Mouse (Mus musculus) neural tube, embryonic 13.5 days (tissue): ENCODE measurements around the gene Itpkb. TPM values are rescaled to one million over a fixed set of nuclear protein-coding genes. Genes with fewer than 3 reads are reported as not detected.
A peak's percentile ranks its signal among the peaks of the same experiment; 100 is the strongest.
"Not testable (repeated sequence)": the region's sequence is repeated elsewhere in the genome, so short reads cannot be mapped to it uniquely, and the experiment has no call there.

Experiments
- ATAC-seq: fragments of 200-750 bp; cut with Nextera tagmentation; 2 replicates; pipeline ENCODE4 v1.8.0; 2017; ENCODE audit warnings: low read depth, mild to moderate bottlenecking, moderate TSS enrichment, moderate library complexity
- H3K27ac ChIP-seq: fragments of 300-500 bp; sonication (generic); replicated peaks from 2 replicates; pipeline ENCODE4 v1.5.1; 2015; ENCODE audit warnings: moderate library complexity, mild to moderate bottlenecking, inconsistent platforms
- H3K27me3 ChIP-seq: fragments of 300-500 bp; sonication (generic); 2 replicates; pipeline ENCODE4 v1.6.1; 2015; ENCODE audit warnings: mild to moderate bottlenecking, inconsistent platforms
- H3K36me3 ChIP-seq: fragments of 300-500 bp; sonication (generic); 2 replicates; pipeline ENCODE4 v1.6.1; 2015; ENCODE audit warnings: mild to moderate bottlenecking, inconsistent platforms
- H3K4me1 ChIP-seq: fragments of 300-500 bp; sonication (generic); replicated peaks from 2 replicates; pipeline ENCODE4 v1.6.1; 2015; ENCODE audit warnings: inconsistent platforms
- H3K4me2 ChIP-seq: fragments of 300-500 bp; sonication (generic); 2 replicates; pipeline ENCODE4 v1.6.1; 2015; ENCODE audit warnings: inconsistent platforms, mild to moderate bottlenecking, moderate library complexity
- H3K4me3 ChIP-seq: fragments of 300-500 bp; sonication (generic); 2 replicates; pipeline ENCODE4 v1.5.1; 2015; ENCODE audit warnings: mild to moderate bottlenecking, inconsistent platforms
- H3K9ac ChIP-seq: fragments of 300-500 bp; sonication (generic); 2 replicates; pipeline ENCODE4 v1.6.1; 2015; ENCODE audit warnings: moderate library complexity, mild to moderate bottlenecking, inconsistent platforms
- H3K9me3 ChIP-seq: fragments of 300-500 bp; sonication (generic); 2 replicates; pipeline ENCODE4 v1.6.1; 2016; ENCODE audit warnings: inconsistent platforms
- WGBS: fragments of 180-500 bp; shearing (Covaris S2); methylation state at CpG from one replicate; pipeline ENCODE4 v1.1.7; 2015; 5-methylcytosine and 5-hydroxymethylcytosine counted together
- polyA plus RNA-seq: library from polyadenylated mRNA; unstranded; fragments of >200 nt; fragmentation: Nextera tagmentation; extraction: Ambion mirVana; gene quantifications from 2 replicates; pipeline ENCODE4 v1.2.1, GENCODE M21; 2015

The Itpkb gene
- polyA plus RNA-seq, 1 experiment from 2014 or later: 3.9 TPM

DNA sequence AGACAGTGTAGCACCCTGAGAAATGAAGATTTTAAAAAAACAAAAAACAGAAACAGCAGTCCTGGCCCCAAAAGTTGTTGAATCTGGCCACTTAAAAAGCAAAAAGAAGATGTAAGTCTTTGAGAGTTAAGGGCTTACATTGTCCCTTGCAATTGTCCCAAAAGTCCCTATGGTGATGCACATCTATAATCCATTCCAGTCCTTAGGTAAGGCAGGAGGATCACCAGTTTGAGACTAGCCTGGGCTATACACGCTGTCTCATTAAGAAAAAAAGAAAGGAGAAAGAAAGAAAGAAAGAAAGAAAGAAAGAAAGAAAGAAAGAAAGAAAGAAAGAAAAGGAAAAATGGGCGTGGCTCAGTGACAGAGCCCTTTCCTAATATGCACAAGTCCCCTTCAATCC, 34.4 kb downstream of the Itpkb start:
- H3K36me3 ChIP-seq: no peaks in the 10 kb centered on the region
- H3K27ac ChIP-seq: peak overlapping the region; percentile 98
- H3K4me1 ChIP-seq: peaks cover 59% of the 10 kb centered on the region
- H3K9ac ChIP-seq: peak overlapping the region; percentile 73
- 25% methylated on average over 2 of the region's 2 CpGs for WGBS
- H3K9me3 ChIP-seq: no peaks in the 10 kb centered on the region
- H3K27me3 ChIP-seq: no peaks in the 10 kb centered on the region
- ATAC-seq: peak; percentile 33; the same call in 1 of the 2 replicates
- H3K4me3 ChIP-seq: peak overlapping the region; percentile 41
- H3K4me2 ChIP-seq: peak overlapping the region; percentile 67

DNA sequence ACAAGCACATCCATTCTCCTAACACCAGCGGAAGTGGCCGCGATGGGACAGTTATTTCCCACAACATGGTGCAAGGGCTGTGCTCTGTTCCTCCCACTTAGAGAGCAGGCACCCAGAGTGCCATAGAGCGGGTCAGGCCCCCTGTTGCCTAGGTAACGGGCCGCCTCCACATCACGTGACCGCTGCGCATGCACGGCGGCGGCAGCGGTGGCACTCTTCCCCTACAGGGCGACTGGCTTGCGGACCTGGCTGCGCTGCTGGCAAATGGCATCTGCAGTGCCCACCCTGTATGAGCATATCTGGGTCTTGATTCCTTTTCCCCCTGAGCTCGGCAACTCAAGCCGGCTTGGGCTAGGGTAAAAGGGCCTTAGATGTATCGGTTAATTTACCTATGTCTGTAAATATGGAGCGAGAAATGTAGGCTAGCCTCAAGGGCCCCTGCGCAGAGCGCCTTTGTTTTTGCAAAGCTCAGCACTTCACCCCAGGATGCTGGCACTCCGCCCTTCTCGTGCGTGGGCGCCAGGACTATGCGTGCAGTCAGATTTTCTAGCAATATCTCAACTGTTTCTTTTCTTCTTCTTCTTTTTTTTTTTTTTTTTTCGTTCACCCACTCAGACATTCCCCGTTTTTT, 35.0 kb downstream of the Itpkb start:
- Histone ChIP-seq H3K36me3 (no peaks in the 10 kb centered on the region), H3K4me1 (peaks cover 59% of the 10 kb centered on the region), H3K4me3 (peak overlapping the region; percentile 41), H3K9me3 (no peaks in the 10 kb centered on the region), H3K27me3 (no peaks in the 10 kb centered on the region), H3K27ac (peak overlapping the region; percentile 98), H3K9ac (peak overlapping the region; percentile 73), H3K4me2 (peak overlapping the region; percentile 67)
- WGBS: 1% methylated on average over 29 of the region's 29 CpGs
- peak; percentile 94 for ATAC-seq

DNA sequence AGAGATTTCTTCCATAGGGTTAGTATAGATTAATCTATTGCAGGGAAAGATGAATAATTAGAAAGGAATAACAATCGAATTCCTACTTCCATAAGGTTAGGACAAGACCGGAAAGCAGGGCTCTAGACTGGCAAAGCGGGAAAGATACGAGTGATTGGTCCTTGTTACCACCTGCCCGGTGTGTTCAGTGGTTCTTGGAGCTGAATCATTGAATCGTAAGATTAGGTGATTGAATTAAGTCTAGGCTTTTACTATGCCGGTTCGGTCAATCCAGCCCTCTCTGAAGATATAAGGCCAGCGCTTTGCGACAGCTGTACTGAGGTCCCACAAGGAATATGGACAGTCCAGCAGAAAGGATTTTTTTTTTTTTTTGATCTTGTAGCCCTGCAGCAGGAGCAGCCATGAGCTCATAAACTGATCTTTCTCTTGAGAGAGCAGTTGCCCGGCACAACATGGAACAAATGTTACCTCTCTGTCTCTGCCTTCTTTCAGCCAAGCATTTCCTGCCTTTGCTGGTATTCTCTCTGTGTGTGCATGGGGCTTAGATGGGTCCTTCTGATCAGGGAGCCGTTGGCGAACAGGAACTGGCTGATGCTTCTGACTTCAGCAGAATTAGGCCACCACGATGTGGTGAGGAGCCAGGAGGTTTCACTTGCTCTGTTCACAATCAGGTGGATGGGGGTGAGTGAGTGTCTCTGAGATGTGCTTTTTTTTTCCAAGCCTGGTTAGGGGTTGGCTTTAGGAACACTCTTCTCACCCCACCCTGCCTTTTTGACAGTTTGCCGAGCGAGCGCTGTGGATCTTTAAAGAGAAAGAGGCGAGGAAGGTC, 35.9 kb downstream of the Itpkb start:
- H3K9ac ChIP-seq: peak overlapping the region; percentile 73; the same call in 1 of the 2 replicates
- peaks cover 59% of the 10 kb centered on the region for H3K4me1 ChIP-seq
- peak overlapping the region; percentile 98 for H3K27ac ChIP-seq
- no peaks in the 10 kb centered on the region for H3K9me3 ChIP-seq
- H3K27me3 ChIP-seq: no peaks in the 10 kb centered on the region
- no peak overlapping the region for H3K4me3 ChIP-seq
- WGBS: 63% methylated on average over 18 of the region's 18 CpGs
- no peak for ATAC-seq
- no peaks in the 10 kb centered on the region for H3K36me3 ChIP-seq
- peak overlapping the region; percentile 67 for H3K4me2 ChIP-seq

DNA sequence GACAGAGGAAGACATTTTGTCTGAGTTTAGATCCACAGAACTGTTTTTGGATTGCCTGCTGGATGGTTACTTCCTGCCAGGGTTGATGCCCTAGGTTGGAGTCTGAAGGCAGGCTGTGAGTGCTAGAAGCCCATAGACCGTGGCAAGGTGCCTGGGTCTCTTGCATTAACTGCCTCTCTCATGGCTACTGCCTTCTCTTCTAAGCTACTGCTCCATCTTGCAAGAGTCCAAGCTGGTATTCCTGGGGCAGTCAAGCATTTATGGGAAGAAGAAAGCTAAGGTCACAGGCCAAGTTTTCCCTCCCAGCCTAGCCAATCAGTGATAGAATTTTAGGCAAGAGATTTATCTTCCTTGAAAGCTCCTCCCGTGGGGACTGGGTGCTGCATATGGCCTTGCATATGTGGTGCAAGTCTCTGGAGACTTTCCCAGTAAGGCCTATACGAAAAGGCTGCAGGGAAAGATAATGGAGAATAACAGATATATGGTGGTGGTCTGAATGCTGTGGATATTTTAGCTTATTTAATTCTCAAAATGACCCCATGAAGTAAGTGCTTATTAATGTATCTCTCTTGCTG, 36.8 kb downstream of the Itpkb start:
- H3K36me3 ChIP-seq: no peaks in the 10 kb centered on the region
- H3K9ac ChIP-seq: no peak overlapping the region
- H3K4me1 ChIP-seq: peaks cover 59% of the 10 kb centered on the region
- no peaks in the 10 kb centered on the region for H3K27me3 ChIP-seq
- WGBS: 53% methylated on average over 3 of the region's 3 CpGs
- no peak overlapping the region for H3K4me3 ChIP-seq
- ATAC-seq: no peak
- H3K9me3 ChIP-seq: no peaks in the 10 kb centered on the region
- peak overlapping the region; percentile 98 for H3K27ac ChIP-seq
- no peak overlapping the region for H3K4me2 ChIP-seq

DNA sequence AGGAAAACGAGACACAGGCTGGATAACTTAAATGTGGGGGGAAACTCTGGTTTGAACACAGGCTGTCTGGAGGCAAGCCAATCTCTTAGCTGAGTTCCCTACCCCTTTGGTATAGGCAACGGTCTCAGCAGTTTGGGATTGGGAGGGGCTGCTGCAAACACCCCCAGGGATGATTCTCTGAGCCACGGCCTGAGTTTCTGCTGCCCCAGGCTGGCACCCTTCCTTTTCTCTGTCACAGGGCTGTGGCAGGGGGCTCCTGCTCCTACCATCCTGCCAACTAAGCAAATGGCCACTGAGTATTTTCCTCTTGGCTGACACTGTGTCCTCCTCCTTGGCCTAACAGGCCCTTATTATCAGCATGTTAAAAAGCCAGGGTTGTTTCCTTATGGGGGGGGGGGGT, 37.3 kb downstream of the Itpkb start:
- no peak for ATAC-seq

DNA sequence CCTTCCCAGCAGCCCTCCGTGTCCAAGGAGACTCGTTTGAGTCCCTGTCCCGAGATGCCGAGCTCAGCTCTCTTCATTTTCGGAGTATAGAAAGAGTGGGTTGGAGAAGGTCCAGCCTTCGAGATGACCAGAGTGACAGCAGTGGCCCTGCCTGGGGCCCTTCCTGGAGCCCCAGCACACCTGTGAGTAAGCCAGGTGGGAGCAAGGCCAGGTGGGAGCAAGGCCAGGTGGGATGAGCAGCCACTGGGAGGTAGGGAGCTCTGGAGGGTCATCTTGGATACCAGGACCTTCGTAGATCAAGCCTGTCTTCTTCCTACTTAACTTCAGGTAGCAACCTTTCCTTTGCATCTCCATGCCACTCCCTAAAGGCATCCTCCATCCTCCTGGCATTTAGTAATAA, 37.8 kb downstream of the Itpkb start:
- H3K36me3 ChIP-seq: no peaks in the 10 kb centered on the region
- H3K27me3 ChIP-seq: no peaks in the 10 kb centered on the region
- H3K4me2 ChIP-seq: no peak overlapping the region
- H3K4me3 ChIP-seq: no peak overlapping the region
- peaks cover 57% of the 10 kb centered on the region for H3K4me1 ChIP-seq
- WGBS: 86% methylated on average over 7 of the region's 7 CpGs
- H3K9ac ChIP-seq: no peak overlapping the region
- no peaks in the 10 kb centered on the region for H3K9me3 ChIP-seq
- no peak overlapping the region for H3K27ac ChIP-seq
- ATAC-seq: no peak

More for the DNA sequence above, 37.3 kb downstream of the Itpkb start:
- Histone ChIP-seq H3K4me1 (peaks cover 59% of the 10 kb centered on the region), H3K36me3 (no peaks in the 10 kb centered on the region), H3K4me3 (no peak overlapping the region), H3K27me3 (no peaks in the 10 kb centered on the region), H3K27ac (no peak overlapping the region), H3K9ac (peak overlapping the region; percentile 34; the same call in 1 of the 2 replicates), H3K4me2 (no peak overlapping the region), H3K9me3 (no peaks in the 10 kb centered on the region)
- 60% methylated on average over 3 of the region's 3 CpGs for WGBS

DNA sequence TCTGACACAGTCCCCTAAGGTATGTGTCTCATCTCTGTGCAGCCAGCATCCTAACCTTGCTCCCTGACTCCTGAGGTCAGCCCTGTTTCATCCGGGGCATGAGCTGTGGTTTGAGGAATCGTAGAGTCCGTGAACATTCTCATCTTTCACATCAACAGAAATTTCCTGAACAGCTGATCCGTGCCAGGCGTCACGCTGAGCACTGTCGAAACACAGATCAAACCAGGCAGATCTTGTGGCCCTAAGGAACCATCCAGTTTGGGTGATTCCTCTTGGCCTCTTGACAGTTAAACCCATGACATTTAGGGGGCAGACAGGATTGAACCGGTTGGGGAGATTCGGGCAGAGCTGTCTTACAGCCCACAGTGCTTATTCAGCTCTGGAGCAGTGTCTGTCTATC, 38.4 kb downstream of the Itpkb start:
- no peak for ATAC-seq
- no peak overlapping the region for H3K9ac ChIP-seq
- H3K27me3 ChIP-seq: no peaks in the 10 kb centered on the region
- WGBS: 75% methylated on average over 9 of the region's 9 CpGs
- H3K36me3 ChIP-seq: no peaks in the 10 kb centered on the region
- no peak overlapping the region for H3K27ac ChIP-seq
- H3K4me2 ChIP-seq: no peak overlapping the region
- peaks cover 52% of the 10 kb centered on the region for H3K4me1 ChIP-seq
- no peaks in the 10 kb centered on the region for H3K9me3 ChIP-seq
- H3K4me3 ChIP-seq: no peak overlapping the region

DNA sequence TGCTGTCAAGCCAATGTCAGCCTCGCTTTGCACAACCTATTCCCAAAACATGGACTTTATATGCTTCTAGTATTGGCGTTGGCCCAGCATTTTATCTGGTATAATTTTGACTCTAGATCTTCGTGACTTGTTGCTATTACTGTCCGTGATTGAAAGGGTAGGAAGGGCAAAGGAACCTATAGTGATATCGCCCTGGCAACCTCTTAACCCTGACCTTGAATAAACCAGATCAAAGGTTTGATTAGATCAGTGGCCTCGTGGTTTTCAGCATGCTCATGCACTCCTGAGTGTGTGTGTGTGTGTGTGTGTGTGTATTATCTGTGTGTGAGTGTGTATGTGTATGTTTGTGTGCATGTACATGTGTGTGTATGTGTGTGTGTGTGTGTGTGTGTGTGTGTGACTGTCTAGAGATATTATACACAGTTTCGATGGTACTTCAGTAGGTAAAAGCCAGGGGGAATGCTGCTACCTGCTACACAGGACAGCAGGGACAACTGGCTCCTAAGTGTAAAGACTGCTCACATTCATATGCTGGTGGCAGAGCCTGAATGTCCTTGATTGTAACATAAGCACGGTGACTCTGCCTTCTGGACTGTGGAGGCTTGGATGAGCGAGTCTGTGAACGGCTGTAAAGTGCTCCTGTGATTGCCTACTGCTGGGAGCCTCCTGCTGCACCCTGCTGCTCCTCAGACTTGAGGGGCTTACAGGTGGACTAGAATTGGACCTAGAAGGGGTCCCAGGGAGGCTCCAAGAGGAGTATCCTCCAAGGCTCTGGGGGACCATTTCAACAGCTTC, 40.8 kb downstream of the Itpkb start:
- Histone ChIP-seq H3K27ac (no peak overlapping the region), H3K9me3 (no peaks in the 10 kb centered on the region), H3K9ac (no peak overlapping the region), H3K4me3 (no peak overlapping the region), H3K36me3 (no peaks in the 10 kb centered on the region), H3K4me1 (peaks cover 29% of the 10 kb centered on the region), H3K27me3 (no peaks in the 10 kb centered on the region), H3K4me2 (no peak overlapping the region)
- ATAC-seq: no peak
- 71% methylated on average over 10 of the region's 10 CpGs for WGBS

DNA sequence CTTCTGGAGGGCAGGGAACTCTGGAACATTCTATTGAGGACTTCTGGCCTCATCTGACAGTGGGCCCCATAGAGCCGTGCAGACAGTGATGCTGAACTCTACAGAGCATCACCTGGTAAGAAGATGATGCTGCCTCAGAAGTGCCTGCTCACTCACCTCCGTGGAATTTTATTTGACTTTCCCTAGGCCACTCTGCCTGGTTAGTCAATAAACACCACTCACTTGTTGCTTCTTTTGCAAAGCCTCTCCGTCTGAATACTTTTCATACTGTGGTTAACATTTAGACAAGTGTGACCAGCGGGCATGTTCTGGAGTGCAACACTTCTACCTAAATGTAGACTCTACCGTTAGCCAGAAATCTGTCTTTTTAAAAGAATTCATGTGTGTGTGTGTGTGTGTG, 42.0 kb downstream of the Itpkb start:
- WGBS: 87% methylated on average over 5 of the region's 5 CpGs
- H3K9me3 ChIP-seq, H3K36me3 ChIP-seq, H3K27ac ChIP-seq, H3K9ac ChIP-seq, H3K4me2 ChIP-seq, H3K27me3 ChIP-seq, ATAC-seq, H3K4me3 ChIP-seq: not testable (repeated sequence)
- H3K4me1 ChIP-seq: peaks cover 23% of the 10 kb centered on the region

DNA sequence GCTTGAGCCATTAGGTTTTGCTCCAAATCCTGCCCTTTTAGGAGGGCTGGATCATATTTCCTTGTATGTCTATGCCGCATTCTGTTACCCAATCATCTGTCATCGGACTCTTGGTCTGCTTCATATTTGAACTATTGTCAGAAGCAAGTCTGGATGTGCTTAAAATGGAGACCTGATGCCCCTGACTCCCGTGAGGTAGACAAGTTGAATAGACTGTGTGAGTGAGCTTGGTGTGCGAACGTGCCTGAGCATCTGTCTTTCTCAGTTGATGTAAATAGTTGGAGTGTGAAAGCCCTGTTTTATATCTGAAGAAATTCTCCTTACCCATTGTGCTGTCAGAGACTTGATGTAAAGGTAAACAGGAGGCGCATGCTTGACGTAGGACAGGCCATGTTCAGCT, 46.3 kb downstream of the Itpkb start:
- Histone ChIP-seq H3K4me1 (peaks cover 7% of the 10 kb centered on the region), H3K4me3 (no peak overlapping the region), H3K36me3 (no peaks in the 10 kb centered on the region), H3K4me2 (no peak overlapping the region), H3K9me3 (no peaks in the 10 kb centered on the region), H3K27me3 (no peaks in the 10 kb centered on the region), H3K27ac (no peak overlapping the region), H3K9ac (no peak overlapping the region)
- 82% methylated on average over 7 of the region's 7 CpGs for WGBS
- ATAC-seq: no peak

DNA sequence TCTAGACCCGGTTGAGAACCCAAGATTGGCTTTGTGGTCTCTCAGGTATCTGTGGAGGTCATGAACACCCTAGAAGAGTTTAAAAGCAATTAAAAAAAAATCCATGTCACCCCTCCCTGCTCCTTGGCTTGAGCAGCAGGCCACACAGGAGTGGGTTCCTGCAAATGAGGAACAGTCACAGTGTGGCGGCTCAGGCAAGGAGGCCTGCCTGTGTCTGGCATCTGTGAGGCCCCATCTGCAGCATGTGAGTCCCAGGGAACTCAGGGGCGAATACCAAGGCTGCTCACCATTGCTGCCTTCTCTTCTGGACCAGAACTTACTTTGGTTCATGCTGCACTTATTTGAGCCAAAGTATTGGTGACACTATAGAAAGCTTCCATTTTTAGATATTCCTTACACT, 49.3 kb downstream of the Itpkb start:
- 81% methylated on average over 3 of the region's 3 CpGs for WGBS
- no peak for ATAC-seq

DNA sequence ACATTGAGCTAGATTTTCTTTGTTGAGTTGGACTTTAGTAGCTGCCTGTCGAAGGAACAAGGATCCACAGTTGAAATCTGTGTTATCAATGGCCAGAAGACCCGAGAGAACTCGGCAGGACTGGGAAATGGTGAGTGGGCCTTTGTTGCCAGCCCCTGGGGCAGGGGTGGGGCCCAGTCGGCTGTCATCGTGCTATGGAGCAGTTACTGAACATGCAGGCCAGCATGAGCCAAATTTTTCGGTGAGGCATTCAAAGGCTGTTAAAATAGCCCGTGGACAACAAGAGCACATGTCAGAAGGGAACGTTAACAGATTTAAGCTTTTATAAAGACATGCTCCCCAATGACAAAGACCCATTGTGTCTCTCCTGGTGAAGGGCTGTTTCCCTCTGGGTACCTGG, 52.1 kb downstream of the Itpkb start:
- 34% methylated on average over 8 of the region's 8 CpGs for WGBS
- Histone ChIP-seq H3K4me3 (no peak overlapping the region), H3K9me3 (no peaks in the 10 kb centered on the region), H3K27me3 (no peaks in the 10 kb centered on the region), H3K36me3 (no peaks in the 10 kb centered on the region), H3K4me2 (no peak overlapping the region), H3K9ac (no peak overlapping the region), H3K27ac (no peak overlapping the region), H3K4me1 (peaks cover 13% of the 10 kb centered on the region)
- no peak for ATAC-seq

More for the DNA sequence above, 49.3 kb downstream of the Itpkb start:
- Histone ChIP-seq H3K27me3 (no peaks in the 10 kb centered on the region), H3K9me3 (no peaks in the 10 kb centered on the region), H3K27ac (no peak overlapping the region), H3K4me3 (no peak overlapping the region), H3K4me2 (no peak overlapping the region), H3K4me1 (peaks cover 10% of the 10 kb centered on the region), H3K36me3 (no peaks in the 10 kb centered on the region), H3K9ac (no peak overlapping the region)
